Mouse (Mus musculus) C2C12 (cell line): ENCODE results near the gene Ndufs5. TPM values are rescaled to one million over a fixed set of nuclear protein-coding genes. Genes with fewer than 3 reads are reported as not detected.

ENCODE experiments used
- H3K27me3 ChIP-seq: one replicate; pipeline ENCODE4 v1.6.1; 2011; ENCODE audit not compliant: control insufficient read depth, insufficient read depth, insufficient read length
- H3K36me3 ChIP-seq: one replicate; pipeline ENCODE4 v1.6.1; 2011; ENCODE audit not compliant: control insufficient read depth, insufficient read depth
- H3K4me3 ChIP-seq: one replicate; pipeline ENCODE4 v1.5.1; 2011; ENCODE audit warnings: mild to moderate bottlenecking, control low read depth; ENCODE audit not compliant: poor library complexity, insufficient read depth, severe bottlenecking
- H3K79me2 ChIP-seq: one replicate; pipeline ENCODE4 v1.6.1; 2011; ENCODE audit not compliant: control insufficient read depth, insufficient read depth
- H3K79me3 ChIP-seq: one replicate; pipeline ENCODE4 v1.6.1; 2011; ENCODE audit warnings: low read depth, control low read depth
- H3ac ChIP-seq: one replicate; pipeline ENCODE3; 2011; ENCODE audit warnings: low read depth; ENCODE audit not compliant: control insufficient read depth, insufficient read length
- CEBPB ChIP-seq: IDR thresholded peaks from one replicate; pipeline ENCODE4 v1.6.1; 2011; ENCODE audit warnings: low read depth, mild to moderate bottlenecking, control low read depth, moderate library complexity
- CTCF ChIP-seq: IDR thresholded peaks from one replicate; pipeline ENCODE4 v1.5.1; 2011; ENCODE audit not compliant: control insufficient read depth, insufficient read depth, insufficient read length
- FOSL1 ChIP-seq: IDR thresholded peaks from one replicate; pipeline ENCODE4 v1.8.0; 2011; ENCODE audit warnings: mild to moderate bottlenecking, low read length; ENCODE audit not compliant: poor library complexity, insufficient read depth, severe bottlenecking
- MAX ChIP-seq: IDR thresholded peaks from one replicate; pipeline ENCODE4 v1.6.1; 2011; ENCODE audit warnings: mild to moderate bottlenecking, control low read depth
- MYOD1 ChIP-seq: IDR thresholded peaks from one replicate; pipeline ENCODE4 v1.6.1; 2011; ENCODE audit warnings: low read depth; ENCODE audit not compliant: control insufficient read depth, insufficient read length
- MYOG ChIP-seq: IDR thresholded peaks from one replicate; pipeline ENCODE4 v1.6.1; 2011; ENCODE audit not compliant: control insufficient read depth, insufficient read length; ENCODE audit errors: extremely low read depth
- USF1 ChIP-seq: IDR thresholded peaks from one replicate; pipeline ENCODE4 v1.6.1; 2011; ENCODE audit warnings: low read depth, mild to moderate bottlenecking, control low read depth, moderate library complexity
- long read RNA-seq, 2 experiments: library from polyadenylated mRNA; unstranded; transcript quantifications; one replicate each; pipeline ENCODE4 v2.0.0; 2019 to 2020
- polyA plus RNA-seq: library from polyadenylated mRNA; unstranded; fragments of >200 nt; fragmentation: generic; extraction: Trizol; gene quantifications from one replicate; pipeline ENCODE4 v1.2.1, GENCODE M21; 2012; ENCODE audit warnings: missing spikeins

The Ndufs5 gene
- polyA plus RNA-seq = 322 TPM
- long read RNA-seq, experiment 1, transcript Ndufs5-201 (3 exons, 525 nt) = major isoform, 149 of 159 reads
- long read RNA-seq, experiment 1, transcript Ndufs5-203 (2 exons, 680 nt) = minor isoform, 7 of 159 reads
- long read RNA-seq, experiment 1, partial matches to known transcripts = 0 of 159 reads
- long read RNA-seq, experiment 1, other reads (novel, unspliced or antisense) = 1 of 159 reads
- long read RNA-seq, experiment 2, transcript Ndufs5-201 (3 exons, 525 nt) = major isoform, 17 of 18 reads
- long read RNA-seq, experiment 2, partial matches to known transcripts = 0 of 18 reads
- long read RNA-seq, experiment 2, other reads (novel, unspliced or antisense) = 1 of 18 reads

- peaks cover 20% of the 10 kb centered on the region for H3K36me3 ChIP-seq
- peaks cover 24% of the 10 kb centered on the region for H3K79me2 ChIP-seq
- TF ChIP-seq MAX = no peak
- TF ChIP-seq MYOG = no peak
- TF ChIP-seq USF1 = no peak
- TF ChIP-seq CEBPB = no peak
- TF ChIP-seq MYOD1 = no peak
- TF ChIP-seq CTCF = no peak
- H3ac ChIP-seq = peak within 1 kb of the TSS; percentile 92
- H3K79me3 ChIP-seq = peaks cover 9% of the 10 kb centered on the region
- peak within 1 kb of the TSS; percentile 86 for H3K4me3 ChIP-seq
- H3K27me3 ChIP-seq = no peaks in the 10 kb centered on the region
Measured at GRCm38 (mm10) chr4:123717574-123718433, at the start of gene Ndufs5. Ndufs5 (minus strand) TSS chr4:123718202.

- H3K27me3 ChIP-seq = no peaks in the 10 kb centered on the region
- H3K4me3 ChIP-seq = no peak overlapping the region
- TF ChIP-seq MAX = no peak
- TF ChIP-seq MYOG = no peak
- TF ChIP-seq USF1 = no peak
- no peak for TF ChIP-seq FOSL1
- TF ChIP-seq CEBPB = no peak
- no peak for TF ChIP-seq MYOD1
- TF ChIP-seq CTCF = no peak
- H3K79me3 ChIP-seq = no peaks in the 10 kb centered on the region
- no peak overlapping the region for H3ac ChIP-seq
- H3K36me3 ChIP-seq = no peaks in the 10 kb centered on the region
- H3K79me2 ChIP-seq = no peaks in the 10 kb centered on the region
Measured at GRCm38 (mm10) chr4:123765071-123765470, 47.1 kb upstream of the Ndufs5 start.

GRCm38 (mm10) chr4:123758306-123758705 is 40.3 kb upstream of the Ndufs5 start:
- Histone ChIP-seq H3K4me3 (no peak overlapping the region), H3ac (no peak overlapping the region), H3K79me3 (no peaks in the 10 kb centered on the region), H3K36me3 (no peaks in the 10 kb centered on the region), H3K79me2 (no peaks in the 10 kb centered on the region), H3K27me3 (no peaks in the 10 kb centered on the region)
- TF ChIP-seq MYOG (no peak), CTCF (peak; percentile 20)

- peaks cover 39% of the 10 kb centered on the region for H3K79me3 ChIP-seq
- TF ChIP-seq USF1 (no peak), CEBPB (no peak), FOSL1 (no peak), CTCF (no peak), MAX (no peak), MYOD1 (no peak), MYOG (no peak)
- H3K4me3 ChIP-seq = peak overlapping the region; percentile 97
- no peaks in the 10 kb centered on the region for H3K36me3 ChIP-seq
- H3K27me3 ChIP-seq = no peaks in the 10 kb centered on the region
- H3K79me2 ChIP-seq = peaks cover 44% of the 10 kb centered on the region
- H3ac ChIP-seq = peak overlapping the region; percentile 46
Measured at GRCm38 (mm10) chr4:123750707-123751312, 32.8 kb upstream of the Ndufs5 start.

GRCm38 (mm10) chr4:123750152-123750651 is 32.2 kb upstream of the Ndufs5 start, which contains the start of gene Akirin1:
Akirin1 (minus strand) TSS chr4:123750345.
- peaks cover 45% of the 10 kb centered on the region for H3K79me3 ChIP-seq
- no peak for TF ChIP-seq USF1
- TF ChIP-seq CEBPB = no peak
- TF ChIP-seq FOSL1 = no peak
- TF ChIP-seq MYOG = no peak
- TF ChIP-seq CTCF = no peak
- no peak for TF ChIP-seq MYOD1
- no peak for TF ChIP-seq MAX
- peaks cover 50% of the 10 kb centered on the region for H3K79me2 ChIP-seq
- no peaks in the 10 kb centered on the region for H3K27me3 ChIP-seq
- peak within 1 kb of the TSS; percentile 97 for H3K4me3 ChIP-seq
- peak within 1 kb of the TSS; percentile 87 for H3ac ChIP-seq
- H3K36me3 ChIP-seq = no peaks in the 10 kb centered on the region
